Mouse (Mus musculus) myocyte (in vitro differentiated cells): ENCODE results near the gene Ncapd3.

Experiments
- CEBPB ChIP-seq: IDR thresholded peaks from 2 replicates; pipeline ENCODE4 v1.6.1; 2011; ENCODE audit warnings: mild to moderate bottlenecking, moderate library complexity; ENCODE audit not compliant: poor library complexity, insufficient read depth, severe bottlenecking
- E2F4 ChIP-seq: IDR thresholded peaks from one replicate; pipeline ENCODE4 v1.6.1; 2011; ENCODE audit warnings: mild to moderate bottlenecking, control low read depth, moderate library complexity; ENCODE audit not compliant: insufficient read depth
- MAX ChIP-seq: IDR thresholded peaks from one replicate; pipeline ENCODE4 v1.6.1; 2011; ENCODE audit warnings: low read depth, mild to moderate bottlenecking, control low read depth
- MYOD1 ChIP-seq, 3 experiments: IDR thresholded peaks; one replicate each; pipeline ENCODE4 v1.6.1; 2011; ENCODE audit warnings: control low read depth in 2 of 3, low read depth in 2 of 3, mild to moderate bottlenecking in 2 of 3, moderate library complexity in 1 of 3; ENCODE audit not compliant: insufficient read length in 2 of 3, control insufficient read depth in 1 of 3
- MYOG ChIP-seq, 3 experiments: IDR thresholded peaks; one replicate each; pipeline ENCODE4 v1.6.1; 2011; ENCODE audit warnings: control low read depth in 2 of 3, low read depth in 2 of 3, mild to moderate bottlenecking in 2 of 3; ENCODE audit not compliant: insufficient read length in 2 of 3, control insufficient read depth in 1 of 3, insufficient read depth in 1 of 3
- POLR2A ChIP-seq: IDR thresholded peaks from one replicate; pipeline ENCODE4 v1.6.1; 2011; ENCODE audit warnings: low read depth, mild to moderate bottlenecking, control low read depth, moderate library complexity; ENCODE audit not compliant: insufficient read length
- POLR2AphosphoS2 ChIP-seq: IDR thresholded peaks from one replicate; pipeline ENCODE4 v1.6.1; 2011; ENCODE audit warnings: low read depth, control low read depth; ENCODE audit not compliant: insufficient read length
- SRF ChIP-seq: IDR thresholded peaks from one replicate; pipeline ENCODE4 v1.6.1; 2011; ENCODE audit warnings: low read depth; ENCODE audit not compliant: control insufficient read depth, insufficient read length
- TCF12 ChIP-seq: IDR thresholded peaks from one replicate; pipeline ENCODE4 v1.6.1; 2011; ENCODE audit warnings: mild to moderate bottlenecking, control low read depth; ENCODE audit not compliant: poor library complexity, insufficient read depth, severe bottlenecking
- TCF3 ChIP-seq: IDR thresholded peaks from one replicate; pipeline ENCODE4 v1.6.1; 2011; ENCODE audit warnings: low read depth, control low read depth; ENCODE audit not compliant: insufficient read length
- USF1 ChIP-seq: IDR thresholded peaks from one replicate; pipeline ENCODE4 v1.6.1; 2011; ENCODE audit warnings: low read depth, mild to moderate bottlenecking, control low read depth, moderate library complexity

GRCm38 (mm10) chr9:27070895-27071294, 40.9 kb downstream of the Ncapd3 start:
- no peak for TF ChIP-seq POLR2A
- no peak for TF ChIP-seq CEBPB
- no peak for TF ChIP-seq USF1
- TF ChIP-seq TCF12 = no peak
- TF ChIP-seq MYOD1 (IDR thresholded peaks at IDR 0.05; ENCODE audit: control insufficient read depth in 1 of 3, insufficient read length in 2 of 3, low read depth in 2 of 3) = no peak
- TF ChIP-seq E2F4 = no peak
- TF ChIP-seq SRF = no peak
- no peak for TF ChIP-seq TCF3
- no peak for TF ChIP-seq POLR2AphosphoS2
- TF ChIP-seq MAX = no peak
- no peak for TF ChIP-seq MYOG (IDR thresholded peaks at IDR 0.05; ENCODE audit: control insufficient read depth in 1 of 3, insufficient read depth in 1 of 3, insufficient read length in 2 of 3, low read depth in 2 of 3)
